Mouse (Mus musculus) R1 (cell line): ENCODE measurements around the gene Socs3.

Source experiments
- DNase-seq: peaks from one replicate; pipeline ENCODE4 v3.0.0-alpha.2; 2018; ENCODE audit warnings: low read depth, low spot score

Gene Socs3

DNA sequence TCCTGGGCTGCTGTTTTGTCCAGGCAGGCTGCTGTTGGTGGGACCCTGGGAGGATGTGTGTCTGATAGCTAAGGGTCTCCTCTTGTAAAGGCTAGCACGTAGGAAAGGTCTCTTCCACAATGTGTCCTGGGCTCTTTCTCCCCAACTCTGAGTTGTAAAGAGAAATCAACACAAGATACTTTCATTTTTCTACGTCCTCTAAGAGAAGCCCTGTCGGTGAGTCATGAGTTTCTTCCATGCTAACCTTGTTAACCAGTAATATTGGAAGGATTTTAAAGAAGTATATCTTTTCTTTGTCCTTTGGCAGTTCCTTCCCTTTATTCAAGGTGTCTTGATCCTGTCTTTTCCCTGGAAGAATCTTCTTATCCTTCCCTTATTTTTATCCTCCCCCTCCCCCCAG lies 25.8 kb upstream of the Socs3 start:
- DNase-seq, result no peak

DNA sequence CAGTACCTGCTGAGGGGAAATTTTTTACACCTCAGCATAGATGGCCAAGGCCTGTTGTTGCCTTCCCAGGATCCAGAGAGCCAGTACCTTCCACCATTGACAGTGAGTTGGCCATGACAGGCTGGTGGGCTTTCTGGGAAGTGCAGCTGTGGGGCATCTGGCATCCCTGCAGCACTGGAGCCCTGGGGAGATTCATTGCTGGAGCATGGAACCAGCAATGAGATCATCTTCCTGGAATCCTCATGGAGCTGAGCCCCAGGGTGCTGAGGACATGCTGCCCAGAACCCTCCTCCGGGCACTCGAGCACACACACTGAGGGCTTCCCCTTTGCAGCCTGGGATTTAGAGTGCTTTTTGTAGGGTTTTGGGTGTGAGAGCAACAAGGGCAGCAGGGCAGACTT lies 25.4 kb upstream of the Socs3 start:
- DNase-seq, result no peak

DNA sequence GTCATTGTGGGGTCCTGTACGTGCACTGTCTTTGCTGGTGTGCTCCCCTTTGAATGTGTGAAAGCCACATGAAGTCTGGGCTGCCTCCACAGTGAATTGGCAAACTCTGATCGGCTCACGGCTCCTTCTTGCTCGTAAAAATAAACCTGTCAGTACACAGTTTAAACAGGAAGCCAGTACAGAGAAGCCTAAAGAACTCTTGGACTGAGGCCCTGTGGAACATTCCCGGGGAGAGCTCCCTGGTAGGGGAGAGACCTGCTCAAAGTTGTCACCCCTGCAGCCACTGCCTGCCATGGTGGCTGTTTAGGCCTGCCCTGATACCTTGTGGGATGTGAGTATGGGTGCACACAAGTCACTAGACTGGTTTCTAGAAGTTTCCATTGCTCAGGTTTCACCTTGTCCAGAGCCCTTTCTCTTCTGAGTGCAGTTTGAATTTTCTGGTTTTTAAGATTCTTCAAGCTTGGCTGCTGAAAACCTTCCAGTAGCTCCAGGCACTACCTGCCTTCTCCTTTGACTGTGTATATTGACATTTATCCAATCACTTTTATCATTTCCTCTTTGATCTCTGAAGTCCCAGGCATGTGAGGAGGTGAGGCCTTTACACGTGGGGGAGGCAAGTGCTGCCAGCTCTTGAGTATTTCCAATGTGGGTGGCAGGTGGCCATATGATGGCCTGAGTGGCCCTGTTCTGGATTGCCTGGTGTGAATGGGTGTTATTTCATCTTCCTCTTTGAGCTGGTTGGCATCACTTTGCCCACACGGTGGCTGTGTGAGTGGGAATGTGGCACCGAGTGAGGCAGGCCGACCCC lies 24.6 kb upstream of the Socs3 start:
- no peak for DNase-seq

DNA sequence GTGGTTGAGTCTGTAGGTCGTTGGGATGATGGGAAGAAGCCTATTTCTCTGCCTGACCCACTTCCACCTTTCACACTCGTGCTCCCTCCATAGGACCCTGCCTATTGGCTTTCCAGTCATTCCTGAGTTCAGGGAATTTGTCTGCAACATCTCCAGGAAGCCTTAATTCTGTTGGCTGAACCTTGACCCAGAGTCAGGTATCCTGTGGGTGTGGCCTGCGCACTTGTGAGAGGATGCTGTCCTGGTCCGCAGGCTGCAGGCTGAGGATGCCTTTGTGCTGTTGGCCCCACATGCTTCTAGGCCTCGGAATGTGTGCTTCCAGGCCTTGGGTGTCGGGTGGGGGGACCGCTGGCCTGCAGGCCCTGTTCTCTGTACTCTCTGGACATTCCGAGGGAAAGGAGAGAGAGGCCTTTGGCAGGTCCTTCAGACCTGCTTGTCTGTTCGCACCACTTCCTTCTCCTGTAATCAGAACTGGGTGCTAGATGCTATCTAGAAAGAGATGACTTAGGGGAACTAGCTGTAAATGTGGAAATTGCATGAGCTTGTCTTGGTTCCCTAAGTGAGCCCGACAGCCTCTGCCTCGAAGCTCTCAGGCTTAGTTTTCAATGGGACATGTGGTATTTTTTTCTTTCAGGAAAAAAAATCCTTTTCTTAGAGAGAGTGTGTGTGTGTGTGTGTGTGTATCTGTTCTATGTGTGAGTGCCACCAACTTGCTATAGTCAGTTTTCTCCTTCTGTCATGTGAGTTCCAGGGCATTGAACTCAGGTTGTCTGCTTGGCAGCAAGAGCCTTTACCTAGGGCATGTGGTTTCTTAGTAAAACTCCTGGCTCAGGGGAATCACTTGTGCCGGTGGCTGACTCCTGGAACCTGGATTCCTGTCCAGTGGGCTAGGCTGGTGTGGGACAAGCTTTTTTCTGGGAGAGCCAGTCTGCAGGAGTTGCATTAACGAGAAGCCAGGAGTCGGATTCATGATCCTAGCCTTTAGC lies 23.6 kb upstream of the Socs3 start:
- DNase-seq, result no peak

DNA sequence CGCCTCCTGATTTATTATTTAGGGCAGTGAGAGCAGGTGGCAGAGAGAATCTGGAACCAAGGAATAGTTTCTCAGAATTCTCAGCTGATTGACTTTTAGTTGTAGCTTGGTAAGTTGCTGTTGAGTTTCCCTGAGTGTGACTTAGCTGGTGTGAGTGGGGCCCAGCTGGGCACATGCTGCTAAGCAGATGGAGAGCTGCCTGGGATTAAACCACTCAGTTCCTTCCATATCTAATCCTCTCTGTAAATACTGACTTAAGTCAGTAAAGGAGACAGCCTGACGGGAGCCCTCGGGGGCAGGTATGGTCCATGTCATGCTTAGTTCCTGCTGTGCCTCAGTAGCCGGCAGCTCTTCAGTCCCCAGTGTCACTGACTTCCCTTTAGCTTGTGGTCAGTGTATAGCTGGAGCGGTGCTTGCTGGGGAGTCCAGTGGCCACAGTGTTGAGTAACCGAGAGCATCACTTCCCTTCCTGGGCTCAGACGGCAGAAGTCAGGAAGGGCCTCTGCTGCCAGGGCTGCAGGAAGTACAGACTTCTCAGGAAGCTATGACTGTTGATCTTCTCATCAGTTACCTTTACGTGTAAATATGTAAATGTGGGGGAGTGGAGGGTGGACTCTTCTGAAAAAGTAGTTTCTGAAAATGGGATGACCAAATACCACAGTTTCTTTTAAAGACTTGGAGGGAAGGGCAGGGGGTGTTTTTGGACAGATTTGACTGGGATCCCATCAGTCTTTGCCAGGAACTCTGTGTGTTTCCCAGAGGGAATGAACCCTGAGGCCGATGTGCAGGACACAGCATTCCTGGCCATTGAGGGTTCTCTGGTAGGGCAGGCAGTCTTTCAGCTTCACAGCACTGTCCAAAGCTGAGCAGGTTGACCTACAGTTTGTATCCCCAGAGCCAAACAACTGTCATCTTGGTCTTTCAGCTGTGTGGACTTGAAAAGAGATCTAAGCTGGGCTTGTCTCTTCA lies 21.9 kb upstream of the Socs3 start:
- DNase-seq, result no peak

DNA sequence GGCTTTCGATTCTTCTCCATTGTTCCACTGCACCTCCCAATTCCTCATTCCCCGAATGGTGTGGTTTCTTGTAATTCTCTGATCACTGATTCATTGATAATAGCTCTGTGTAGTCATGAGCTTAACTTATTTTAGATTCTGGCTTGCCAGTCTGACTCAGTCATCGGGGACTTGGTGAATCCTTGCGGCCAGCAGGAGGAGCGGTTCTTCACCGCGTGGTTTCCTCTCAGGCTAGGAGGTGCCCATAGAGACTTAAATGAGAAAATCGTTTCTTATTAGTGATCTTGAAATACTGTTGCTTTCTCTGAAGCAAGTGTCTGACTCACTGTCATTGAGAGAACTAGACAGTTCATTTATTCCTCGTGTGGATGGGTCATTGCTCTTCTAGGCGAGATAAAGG lies 20.1 kb upstream of the Socs3 start:
- DNase-seq, result no peak

DNA sequence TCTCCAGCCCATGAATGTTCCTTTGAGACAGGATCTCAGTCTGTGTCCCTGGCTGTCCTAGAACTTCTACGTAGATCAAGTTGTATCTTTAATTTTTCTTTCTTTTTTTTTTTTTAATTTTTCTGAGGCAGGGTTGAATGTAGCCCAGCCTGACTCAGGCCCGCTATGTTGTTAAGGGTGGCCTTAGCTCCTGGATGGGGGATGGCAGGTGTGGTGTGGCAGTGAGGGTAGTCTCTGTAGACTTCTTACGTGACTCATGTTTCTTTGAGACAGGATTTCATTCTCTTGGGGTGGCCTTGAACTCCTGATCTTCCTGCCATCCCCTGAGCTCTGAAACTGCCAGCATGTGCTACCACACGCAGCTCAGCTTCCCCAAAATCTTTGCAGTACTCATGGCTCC lies 19.4 kb upstream of the Socs3 start:
- DNase-seq, result no peak

DNA sequence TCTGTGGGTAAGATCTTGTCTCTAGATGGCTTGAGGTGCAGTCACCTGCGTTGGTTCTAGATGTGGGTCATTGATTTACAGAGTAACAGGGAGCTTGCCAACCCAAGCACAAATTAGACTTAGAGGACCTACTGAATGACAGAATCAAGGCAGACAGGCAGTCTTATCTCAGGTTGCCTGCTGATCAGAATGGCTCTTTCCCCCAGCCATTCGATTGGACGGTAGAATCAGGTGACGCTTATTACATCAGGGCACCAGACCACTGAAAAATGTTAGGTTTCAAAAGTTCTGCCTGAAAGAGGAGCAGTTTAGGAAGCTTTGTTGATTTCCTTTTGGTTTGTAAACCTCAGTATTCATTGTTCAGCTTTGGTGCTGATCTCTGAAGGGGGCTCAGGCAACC lies 18.1 kb upstream of the Socs3 start:
- DNase-seq, result no peak

DNA sequence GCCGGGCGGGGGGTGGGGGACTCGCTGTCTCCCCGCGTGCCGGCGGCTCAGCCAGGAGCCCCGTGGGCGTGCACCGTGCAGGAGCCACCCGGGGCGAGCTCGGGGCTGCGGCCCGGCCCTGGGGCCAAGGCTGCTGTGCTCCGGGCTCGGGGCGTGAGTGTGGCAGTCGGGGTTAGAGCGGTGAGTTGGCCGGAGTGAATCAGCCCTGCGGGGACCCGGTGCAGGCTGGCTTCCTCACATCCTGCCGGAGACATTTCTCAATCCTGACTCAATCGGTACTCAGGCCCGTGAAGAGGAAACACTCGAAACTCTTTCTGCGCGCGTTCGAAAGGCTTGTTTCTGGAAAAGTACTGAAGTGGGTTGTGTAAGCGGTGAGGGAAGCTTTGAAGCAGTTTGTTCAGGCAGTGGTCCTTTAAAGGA lies 17.2 kb upstream of the Socs3 start:
- DNase-seq, result no peak

DNA sequence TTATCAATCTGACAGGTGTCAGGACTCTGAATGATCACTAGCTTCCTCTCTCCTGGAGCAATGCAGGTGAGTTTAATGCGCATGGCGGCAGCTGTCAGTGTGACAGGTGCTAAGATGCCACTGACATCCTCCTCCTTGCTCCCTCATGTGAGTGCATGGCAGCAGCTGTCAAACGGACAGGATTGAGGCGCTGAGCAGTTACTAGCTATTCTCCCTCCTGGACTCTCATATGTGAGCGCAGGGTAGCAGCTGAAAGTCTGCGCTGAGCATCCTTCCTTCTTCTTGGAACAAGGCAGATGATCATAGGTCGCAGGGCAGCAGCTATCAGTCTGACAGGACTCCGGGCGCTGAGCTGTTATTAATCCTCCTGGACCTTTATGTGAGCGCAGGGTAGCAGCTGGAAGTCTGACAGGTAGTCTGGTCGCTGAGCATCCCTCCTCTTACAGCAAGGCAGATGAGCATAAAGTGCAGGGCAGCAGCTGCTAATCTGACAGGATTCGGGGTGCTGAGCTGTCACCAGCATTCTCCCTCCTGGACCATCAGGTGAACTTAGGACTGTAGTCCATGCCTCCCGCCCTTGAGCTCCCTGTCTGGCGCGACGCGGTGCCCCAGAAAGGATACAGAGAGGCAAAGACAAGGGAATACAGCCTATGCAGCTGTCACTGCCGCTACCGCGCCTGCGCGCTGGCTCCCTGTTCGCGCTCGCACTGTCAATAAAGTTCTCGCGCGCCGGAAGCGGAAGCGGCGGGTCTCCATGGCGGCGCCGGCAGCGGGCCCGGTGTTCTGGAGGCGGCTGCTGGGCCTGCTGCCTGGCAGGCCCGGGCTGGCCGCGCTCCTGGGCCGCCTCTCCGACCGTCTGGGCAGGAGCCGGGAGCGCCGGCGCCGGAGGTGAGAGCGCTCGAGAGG lies 16.5 kb upstream of the Socs3 start, which contains the start of gene Pgs1:
Pgs1 (plus strand) TSS at position 167 of the 906 bp plus-strand sequence.
- peak; percentile 89 for DNase-seq

DNA sequence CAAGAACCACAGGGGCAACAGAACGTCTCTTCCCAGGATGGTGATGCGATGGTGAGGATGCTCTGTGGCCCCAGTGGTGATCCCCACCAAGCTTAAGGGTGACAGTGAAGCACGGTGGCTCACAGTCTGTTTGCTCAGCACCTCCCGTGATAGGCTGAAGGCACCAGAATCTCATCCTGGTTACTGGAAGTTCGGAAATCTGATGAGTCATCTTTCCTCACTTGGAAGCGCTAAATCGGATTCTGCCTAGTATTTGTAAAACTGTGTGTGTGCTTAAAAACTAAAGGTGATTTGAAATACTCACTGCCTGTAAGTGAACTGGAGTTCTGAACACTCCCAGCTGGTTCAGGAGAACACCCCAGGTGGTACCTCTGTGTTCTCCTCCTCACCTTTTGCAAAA lies 13.9 kb upstream of the Socs3 start:
- no peak for DNase-seq

DNA sequence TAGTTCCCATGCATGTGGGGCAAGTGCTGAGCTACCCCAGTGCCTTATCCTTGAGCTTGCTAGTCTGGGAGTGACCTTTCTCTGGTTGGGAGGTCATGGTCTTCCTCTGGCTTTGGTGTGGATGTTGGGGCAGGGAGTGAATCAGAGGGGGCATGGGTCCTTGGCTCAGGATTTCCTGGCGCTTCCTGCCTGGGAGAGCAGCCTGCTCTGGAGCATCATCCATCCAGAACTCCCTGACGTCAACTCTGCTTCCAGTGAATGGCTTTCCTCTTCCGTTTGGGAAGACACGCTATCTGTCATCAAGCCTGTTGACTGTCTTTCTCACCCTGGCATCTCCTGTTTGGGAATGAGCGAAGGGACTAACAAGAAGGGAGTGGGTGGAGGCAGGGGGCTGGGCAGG lies 12.6 kb upstream of the Socs3 start:
- no peak for DNase-seq

DNA sequence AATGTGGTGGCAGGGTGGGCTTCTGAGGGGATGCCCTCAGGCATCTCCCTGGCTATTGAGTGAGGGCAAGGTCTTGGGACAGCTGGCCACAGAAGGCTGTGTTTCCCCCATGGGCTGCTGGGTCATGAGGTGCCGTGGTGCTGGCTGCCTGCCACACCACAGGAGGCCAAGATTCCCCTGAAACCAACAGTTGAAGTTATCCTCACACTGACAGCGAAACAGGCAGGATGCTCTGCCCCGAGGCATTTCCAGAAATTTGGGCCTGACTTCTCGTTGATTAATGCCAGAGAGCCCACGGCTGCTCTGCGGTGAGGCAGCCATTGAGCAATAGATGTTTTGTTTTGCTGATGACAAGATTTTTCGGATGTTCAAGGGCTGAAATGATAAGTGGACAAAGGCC lies 9.5 kb upstream of the Socs3 start:
- no peak for DNase-seq

DNA sequence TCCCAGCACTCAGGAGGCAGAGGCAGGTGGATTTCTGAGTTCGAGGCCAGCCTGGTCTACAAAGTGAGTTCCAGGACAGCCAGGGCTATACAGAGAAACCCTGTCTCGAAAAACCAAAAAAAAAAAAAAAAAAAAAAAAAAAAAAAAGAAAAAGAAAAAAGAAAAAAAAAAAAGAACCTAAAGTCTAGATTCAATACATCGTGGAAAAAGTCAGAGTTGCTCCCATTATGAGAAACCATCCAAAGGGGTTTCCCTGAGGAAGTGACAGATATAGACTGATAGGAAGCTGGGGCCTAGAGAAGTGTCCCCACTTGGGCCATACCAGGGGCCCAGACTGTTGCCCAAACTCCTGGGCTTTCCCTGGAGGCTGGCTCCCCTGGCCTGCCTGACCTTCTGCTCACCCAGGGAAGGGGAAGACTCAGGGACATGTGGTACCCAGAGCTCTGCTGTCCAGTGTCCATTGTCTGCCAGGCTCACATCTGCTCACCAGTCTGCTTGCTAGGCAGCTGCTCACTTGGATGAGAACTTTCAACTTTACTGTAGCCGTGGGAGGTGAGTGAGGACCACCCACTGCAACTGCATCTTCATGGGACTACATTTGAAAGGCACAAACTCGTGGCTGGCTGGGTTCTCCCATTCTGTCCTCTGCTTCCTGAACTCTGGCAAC lies 8.0 kb upstream of the Socs3 start:
- DNase-seq, result no peak

DNA sequence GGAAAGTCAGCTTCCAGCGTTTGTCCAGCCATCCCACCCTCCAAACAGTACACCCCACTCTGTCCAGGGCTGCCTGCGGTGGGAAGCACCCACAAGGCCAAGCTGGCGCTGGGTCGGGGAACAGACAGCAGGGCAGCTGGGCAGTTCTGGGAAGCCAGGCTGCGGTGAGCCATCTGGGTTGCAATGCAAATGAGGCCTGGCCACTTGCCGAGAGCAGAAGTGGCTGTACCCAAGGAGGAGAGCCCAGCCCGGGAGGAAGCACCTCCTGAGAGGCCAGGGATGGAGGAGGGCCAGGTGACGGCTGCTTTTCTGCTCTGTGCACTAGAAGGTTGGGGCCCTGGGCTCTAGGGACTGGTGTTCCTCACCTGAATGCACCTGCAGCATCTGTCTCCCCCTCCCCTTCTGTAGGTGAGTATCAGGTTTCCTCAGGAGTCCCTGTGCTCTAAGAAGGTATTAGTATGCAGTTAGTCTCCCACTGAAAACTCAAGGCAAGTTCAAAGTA lies 6.3 kb upstream of the Socs3 start:
- DNase-seq, result peak; percentile 69

DNA sequence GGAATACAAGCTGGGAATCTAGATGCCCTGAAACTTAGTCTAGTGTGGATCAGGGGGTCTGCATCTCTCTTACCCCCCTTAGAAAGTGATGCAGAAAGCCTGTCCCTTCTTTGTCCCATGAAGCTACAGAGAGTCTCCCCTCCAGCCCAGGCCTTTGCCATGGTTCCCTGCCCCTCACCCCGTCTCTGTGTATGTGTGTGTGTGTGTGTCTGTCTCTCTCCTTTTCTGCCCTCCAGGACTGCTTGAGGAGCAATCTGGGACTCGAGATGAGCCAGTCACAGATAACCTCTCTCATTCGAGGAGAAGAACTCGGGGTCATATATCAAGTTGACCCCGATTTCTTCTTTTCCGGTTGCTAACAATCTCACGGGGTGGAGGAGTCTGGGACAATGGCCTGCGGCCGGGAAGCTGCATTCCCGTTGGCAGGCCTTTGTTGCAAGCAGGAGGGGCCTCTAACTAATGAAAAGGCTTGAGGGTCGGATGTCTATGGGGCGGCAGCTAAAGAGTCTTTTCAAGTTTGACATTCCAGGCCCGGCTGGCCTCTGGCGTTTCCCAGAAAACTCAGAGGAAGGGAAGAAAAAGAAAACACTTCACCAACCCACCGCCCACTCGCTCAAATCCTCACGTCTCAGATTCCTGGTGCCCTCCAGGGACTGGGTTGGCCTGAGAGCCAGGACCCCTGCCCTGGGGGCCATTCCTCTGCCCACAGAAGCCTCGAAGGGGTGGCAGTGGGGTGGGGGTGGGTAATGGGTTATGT lies 5.5 kb upstream of the Socs3 start:
- peak; percentile 99 for DNase-seq

DNA sequence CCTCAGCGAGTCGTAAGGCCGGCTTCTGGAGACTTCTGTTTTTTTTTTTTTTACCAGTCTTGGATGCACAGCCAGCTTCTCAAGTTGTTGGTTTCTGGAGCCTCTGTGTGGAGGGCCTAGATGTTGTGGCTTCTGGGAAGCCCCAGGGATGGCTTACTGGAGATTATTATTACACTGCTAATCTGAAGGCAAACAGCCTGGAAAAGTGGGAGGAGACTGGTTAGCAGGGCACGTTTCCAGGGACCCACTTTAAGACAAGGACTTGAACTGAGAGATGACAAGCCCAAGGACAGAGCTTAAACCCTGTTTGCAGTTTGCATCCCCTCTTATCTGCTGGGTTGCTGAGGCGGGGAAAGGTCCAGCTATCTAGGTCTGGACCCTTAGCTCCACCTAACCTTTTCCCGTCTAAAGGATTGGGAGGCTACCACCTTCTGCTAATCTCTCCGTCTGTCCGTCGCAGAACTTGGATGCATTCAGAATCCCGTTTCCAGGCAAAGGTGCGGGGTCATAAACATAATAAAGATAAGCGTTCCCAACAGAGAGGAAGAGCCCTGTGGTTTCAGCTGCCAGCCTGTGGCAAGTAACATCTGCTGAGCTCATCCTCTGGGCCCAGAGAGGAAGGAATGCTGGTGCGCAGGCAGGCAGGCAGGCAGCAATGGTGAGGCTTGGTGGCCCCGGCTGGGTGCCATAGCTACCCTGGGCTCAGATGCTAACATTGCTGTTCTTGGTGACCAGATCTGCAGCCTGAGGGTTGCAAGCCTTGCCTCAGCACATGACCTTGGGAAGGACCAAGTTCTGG lies 4.7 kb upstream of the Socs3 start:
- peak; percentile 91 for DNase-seq

DNA sequence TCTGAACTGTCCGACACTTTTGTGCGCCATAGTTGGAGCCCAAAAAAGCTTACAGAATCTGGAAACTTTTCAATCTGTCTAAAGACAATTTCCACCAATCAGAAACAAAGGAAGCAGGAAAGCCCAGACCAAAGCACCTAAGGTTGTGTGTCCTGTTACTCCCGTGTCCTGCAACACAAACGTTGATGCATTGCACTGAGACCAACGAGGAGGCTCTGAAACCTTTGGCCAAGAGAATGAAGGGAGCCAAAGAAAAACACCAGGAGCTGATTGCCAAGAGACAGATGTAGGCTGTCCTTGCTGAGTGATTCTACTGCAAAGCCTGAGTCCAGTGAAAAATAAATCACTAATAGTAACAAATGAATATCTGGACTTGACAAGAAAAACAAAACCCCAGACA lies 3.7 kb upstream of the Socs3 start:
- DNase-seq, result no peak
